Mouse (Mus musculus): Measurements from ENCODE around the gene Dgkg. TPM values are rescaled to one million over a fixed set of nuclear protein-coding genes. Genes with fewer than 3 reads are reported as not detected.
A peak's percentile ranks its signal among the peaks of the same experiment; 100 is the strongest.

The Dgkg gene
- total and polyA plus RNA-seq, 2 experiments from 2014 or later = 12.0 to 15.8 TPM

DNA sequence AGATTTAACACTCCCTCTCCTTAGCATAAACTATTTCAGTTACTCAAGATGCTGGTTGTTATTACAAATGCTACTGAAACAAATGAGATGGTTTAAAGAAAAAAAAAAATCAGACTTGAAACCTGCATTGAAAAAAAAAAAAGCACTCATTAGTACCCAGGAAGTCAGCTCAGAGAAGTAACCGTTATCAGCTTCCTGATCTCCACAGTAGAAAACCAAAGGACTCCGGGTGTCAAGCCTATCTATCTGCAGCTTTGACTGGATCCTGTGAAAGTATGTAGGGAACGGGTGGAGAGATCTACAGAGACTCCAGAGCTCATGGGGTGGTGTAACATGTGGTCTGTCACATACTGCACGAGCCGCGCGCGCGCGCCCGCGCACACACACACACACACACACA lies 225.2 kb downstream of the Dgkg start:
- H3K4me2 ChIP-seq (ENCODE audit: low read depth) = no peak overlapping the region
- no peaks in the 10 kb centered on the region for H3K36me3 ChIP-seq (ENCODE audit: insufficient read depth)
- H3K9ac ChIP-seq = no peak overlapping the region
- no peak for TF ChIP-seq CTCF (IDR thresholded peaks at IDR 0.05; ENCODE audit: low read depth)
- H3K9me3 ChIP-seq (ENCODE audit: low read length) = no peaks in the 10 kb centered on the region
- no peak for DNase-seq
- 86% methylated on average over 12 of the region's 12 CpGs for WGBS
- H3K4me1 ChIP-seq (ENCODE audit: insufficient read depth) = peaks cover 28% of the 10 kb centered on the region
- H3K4me3 ChIP-seq (ENCODE audit: low read depth, low read length) = no peak overlapping the region
- H3K27ac ChIP-seq (ENCODE audit: low read depth, low read length) = no peak overlapping the region
- H3K27me3 ChIP-seq (ENCODE audit: insufficient read depth, low read length) = no peaks in the 10 kb centered on the region; the same call in none of the 2 replicates
- no peak for ATAC-seq

DNA sequence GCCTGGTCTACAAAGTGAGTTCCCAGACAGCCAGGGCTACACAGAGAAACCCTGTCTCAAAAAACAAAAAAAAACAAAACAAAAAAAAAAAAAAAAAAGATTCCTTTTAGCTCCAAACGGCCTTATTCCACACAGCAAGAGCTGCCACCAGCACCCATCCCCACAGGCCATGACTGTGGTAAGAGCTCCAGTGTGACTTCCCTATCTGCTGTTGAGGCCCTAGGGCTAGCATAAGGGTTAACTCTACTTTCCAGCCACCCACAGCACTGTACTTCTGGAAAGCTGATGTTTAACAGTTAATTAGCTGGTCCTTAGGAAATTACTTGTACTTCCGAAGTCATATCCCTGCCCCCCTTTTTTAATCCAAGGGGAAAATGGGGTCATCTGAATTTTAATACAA lies 225.7 kb downstream of the Dgkg start:
- Histone ChIP-seq H3K9ac (no peak overlapping the region), H3K4me2 (ENCODE audit: low read depth) (no peak overlapping the region), H3K9me3 (ENCODE audit: low read length) (no peaks in the 10 kb centered on the region), H3K36me3 (ENCODE audit: insufficient read depth) (no peaks in the 10 kb centered on the region), H3K27me3 (ENCODE audit: insufficient read depth, low read length) (no peaks in the 10 kb centered on the region; the same call in none of the 2 replicates), H3K27ac (ENCODE audit: low read depth, low read length) (no peak overlapping the region), H3K4me3 (ENCODE audit: low read depth, low read length) (no peak overlapping the region), H3K4me1 (ENCODE audit: insufficient read depth) (peaks cover 28% of the 10 kb centered on the region)
- 52% methylated on average over 2 of the region's 2 CpGs for WGBS
- DNase-seq (no peak), ATAC-seq (no peak)
- TF ChIP-seq CTCF (IDR thresholded peaks at IDR 0.05; ENCODE audit: low read depth) = no peak

- ATAC-seq = peak; percentile 65
- WGBS = 20% methylated on average over 16 of the region's 16 CpGs
- Histone ChIP-seq H3K9ac (no peak overlapping the region), H3K4me2 (ENCODE audit: low read depth) (0 out of 2 replicates have a peak overlapping the region, but pooled peaks have one; percentile 16), H3K27ac (ENCODE audit: low read depth, low read length) (no peak overlapping the region), H3K27me3 (ENCODE audit: insufficient read depth, low read length) (no peaks in the 10 kb centered on the region; the same call in 1 of the 2 replicates), H3K4me3 (ENCODE audit: low read depth, low read length) (no peak overlapping the region), H3K9me3 (ENCODE audit: low read length) (no peaks in the 10 kb centered on the region), H3K4me1 (ENCODE audit: insufficient read depth) (peaks cover 28% of the 10 kb centered on the region), H3K36me3 (ENCODE audit: insufficient read depth) (no peaks in the 10 kb centered on the region)
- TF ChIP-seq CTCF (IDR thresholded peaks at IDR 0.05; ENCODE audit: low read depth) = no peak
- DNase-seq = peak; percentile 92
These were observed 226.6 kb downstream of the Dgkg start for GRCm38 (mm10) chr16:22430211-22430951.

DNA sequence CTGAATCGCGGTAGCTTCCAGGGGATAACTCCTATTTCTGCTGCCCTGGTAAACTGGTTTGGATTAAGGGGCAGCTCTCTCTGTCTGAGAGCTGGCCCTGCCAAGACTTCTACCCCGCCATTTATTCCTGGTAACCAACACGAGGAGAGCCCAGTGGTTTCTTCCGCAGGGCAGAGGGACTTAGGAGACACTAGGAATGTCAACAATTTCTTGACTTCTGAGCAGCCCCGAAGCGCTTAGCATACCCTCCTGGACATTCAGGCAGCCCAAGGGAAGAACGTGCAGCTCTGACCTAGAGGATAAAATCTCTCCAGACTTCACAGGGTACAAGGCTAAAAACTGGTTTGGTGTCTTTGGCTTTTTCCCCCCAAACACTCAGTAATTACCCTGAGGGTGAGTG lies 227.6 kb downstream of the Dgkg start:
- Histone ChIP-seq H3K4me1 (ENCODE audit: insufficient read depth) (peaks cover 28% of the 10 kb centered on the region), H3K27me3 (ENCODE audit: insufficient read depth, low read length) (no peaks in the 10 kb centered on the region; the same call in 1 of the 2 replicates), H3K36me3 (ENCODE audit: insufficient read depth) (no peaks in the 10 kb centered on the region), H3K9ac (no peak overlapping the region), H3K4me3 (ENCODE audit: low read depth, low read length) (0 out of 2 replicates have a peak overlapping the region, but pooled peaks have one; percentile 0), H3K4me2 (ENCODE audit: low read depth) (peak overlapping the region; percentile 33), H3K9me3 (ENCODE audit: low read length) (no peaks in the 10 kb centered on the region), H3K27ac (ENCODE audit: low read depth, low read length) (peak overlapping the region; percentile 51; the same call in 1 of the 2 replicates)
- ATAC-seq (no peak), DNase-seq (no peak)
- WGBS = 5% methylated on average over 8 of the region's 8 CpGs
- no peak for TF ChIP-seq CTCF (IDR thresholded peaks at IDR 0.05; ENCODE audit: low read depth)

DNA sequence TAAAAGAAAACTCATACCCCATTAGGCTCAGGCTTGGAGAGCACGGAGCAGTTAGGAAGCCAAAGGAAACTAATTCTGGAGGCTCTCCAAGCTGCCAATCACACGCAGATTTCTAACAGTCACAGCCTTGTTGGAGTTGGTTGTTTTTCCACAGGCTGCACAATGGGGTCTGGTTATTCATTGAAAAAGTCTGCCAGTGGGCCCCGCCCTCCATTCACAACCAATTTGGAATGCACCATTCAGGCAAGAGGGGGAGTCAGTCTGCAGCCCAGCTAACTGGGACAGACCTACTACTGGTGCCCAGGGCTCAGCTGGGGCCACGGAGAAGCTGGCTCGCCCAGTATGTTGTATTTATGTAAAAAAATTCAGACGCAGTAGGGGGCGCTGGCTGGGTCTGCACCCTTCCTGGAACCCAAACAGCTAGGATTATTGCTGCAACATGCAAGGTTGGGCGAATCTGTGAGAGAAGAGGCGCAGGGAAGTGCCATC lies 228.1 kb downstream of the Dgkg start:
- no peaks in the 10 kb centered on the region for H3K9me3 ChIP-seq (ENCODE audit: low read length)
- peaks cover 28% of the 10 kb centered on the region for H3K4me1 ChIP-seq (ENCODE audit: insufficient read depth)
- ATAC-seq (peak; percentile 93), DNase-seq (peak; percentile 94)
- H3K36me3 ChIP-seq (ENCODE audit: insufficient read depth) = no peaks in the 10 kb centered on the region
- H3K4me3 ChIP-seq (ENCODE audit: low read depth, low read length) = 0 out of 2 replicates have a peak overlapping the region, but pooled peaks have one; percentile 0
- no peak overlapping the region for H3K9ac ChIP-seq
- H3K4me2 ChIP-seq (ENCODE audit: low read depth) = peak overlapping the region; percentile 33
- TF ChIP-seq CTCF (IDR thresholded peaks at IDR 0.05; ENCODE audit: low read depth) = peak; percentile 60
- peak overlapping the region; percentile 51 for H3K27ac ChIP-seq (ENCODE audit: low read depth, low read length)
- 2% methylated on average over 9 of the region's 9 CpGs for WGBS
- no peaks in the 10 kb centered on the region; the same call in 1 of the 2 replicates for H3K27me3 ChIP-seq (ENCODE audit: insufficient read depth, low read length)

- H3K4me1 ChIP-seq (ENCODE audit: insufficient read depth) = peaks cover 28% of the 10 kb centered on the region
- DNase-seq (no peak), ATAC-seq (no peak)
- TF ChIP-seq CTCF (IDR thresholded peaks at IDR 0.05; ENCODE audit: low read depth) = no peak
- no peak overlapping the region for H3K9ac ChIP-seq
- H3K9me3 ChIP-seq (ENCODE audit: low read length) = no peaks in the 10 kb centered on the region
- H3K27ac ChIP-seq (ENCODE audit: low read depth, low read length) = no peak overlapping the region
- H3K4me3 ChIP-seq (ENCODE audit: low read depth, low read length) = no peak overlapping the region
- H3K36me3 ChIP-seq (ENCODE audit: insufficient read depth) = no peaks in the 10 kb centered on the region
- H3K4me2 ChIP-seq (ENCODE audit: low read depth) = no peak overlapping the region
- 70% methylated on average over 7 of the region's 7 CpGs for WGBS
- no peaks in the 10 kb centered on the region; the same call in 1 of the 2 replicates for H3K27me3 ChIP-seq (ENCODE audit: insufficient read depth, low read length)
These were observed 230.2 kb downstream of the Dgkg start for GRCm38 (mm10) chr16:22426866-22427265.

GRCm38 (mm10) chr16:22422256-22422655 lies 234.8 kb downstream of the Dgkg start:
- Histone ChIP-seq H3K9me3 (ENCODE audit: low read length) (no peaks in the 10 kb centered on the region), H3K9ac (no peak overlapping the region), H3K27ac (ENCODE audit: low read depth, low read length) (no peak overlapping the region), H3K4me1 (ENCODE audit: insufficient read depth) (no peaks in the 10 kb centered on the region), H3K27me3 (ENCODE audit: insufficient read depth, low read length) (no peaks in the 10 kb centered on the region; the same call in 1 of the 2 replicates), H3K36me3 (ENCODE audit: insufficient read depth) (no peaks in the 10 kb centered on the region), H3K4me2 (ENCODE audit: low read depth) (no peak overlapping the region), H3K4me3 (ENCODE audit: low read depth, low read length) (no peak overlapping the region)
- DNase-seq = no peak
- no peak for TF ChIP-seq CTCF (IDR thresholded peaks at IDR 0.05; ENCODE audit: low read depth)
- WGBS = 55% methylated on average over 5 of the region's 5 CpGs
- ATAC-seq = peak; percentile 32; the same call in 1 of the 2 replicates

Small RNAs within 50 kb of the gene (microRNA-seq; reads per million reads assigned to microRNA genes)
- 0 reads per million in 2 experiments for gene Mir6362
- 0 reads per million in 2 experiments for gene Mir8095

Other genes with a start within 250 kb of the Dgkg start
- gene Etv5, start 217.5 kb downstream of the Dgkg start, total RNA-seq (2014; rRNA removed) = 30.5 and 37.4 TPM in 2 replicates
- 28.6 and 32.5 TPM in 2 replicates for gene Etv5, start 217.5 kb downstream of the Dgkg start, polyA plus RNA-seq (2015; fragmentation: Nextera tagmentation; extraction: Ambion mirVana)
- gene Crygs, start 154.4 kb upstream of the Dgkg start, total RNA-seq (2014; rRNA removed) = not detected in 2 replicates
- gene Crygs, start 154.4 kb upstream of the Dgkg start, polyA plus RNA-seq (2015; fragmentation: Nextera tagmentation; extraction: Ambion mirVana) = 0.16 and 0.18 TPM in 2 replicates
- gene Tbccd1, start 200.4 kb upstream of the Dgkg start, total RNA-seq (2014; rRNA removed) = 18.0 and 19.0 TPM in 2 replicates
- 13.7 and 14.9 TPM in 2 replicates for gene Tbccd1, start 200.4 kb upstream of the Dgkg start, polyA plus RNA-seq (2015; fragmentation: Nextera tagmentation; extraction: Ambion mirVana)
- 55.2 and 63.0 TPM in 2 replicates for gene Dnajb11, start 200.6 kb upstream of the Dgkg start, total RNA-seq (2014; rRNA removed)
- gene Dnajb11, start 200.6 kb upstream of the Dgkg start, polyA plus RNA-seq (2015; fragmentation: Nextera tagmentation; extraction: Ambion mirVana) = 76.7 and 86.1 TPM in 2 replicates
- not detected in 2 replicates for gene Ahsg, start 234.1 kb upstream of the Dgkg start, total RNA-seq (2014; rRNA removed)
- gene Ahsg, start 234.1 kb upstream of the Dgkg start, polyA plus RNA-seq (2015; fragmentation: Nextera tagmentation; extraction: Ambion mirVana) = not detected in 2 replicates